Mouse (Mus musculus): Measurements from ENCODE around the gene Hoxc11.

Gene Hoxc11

DNA sequence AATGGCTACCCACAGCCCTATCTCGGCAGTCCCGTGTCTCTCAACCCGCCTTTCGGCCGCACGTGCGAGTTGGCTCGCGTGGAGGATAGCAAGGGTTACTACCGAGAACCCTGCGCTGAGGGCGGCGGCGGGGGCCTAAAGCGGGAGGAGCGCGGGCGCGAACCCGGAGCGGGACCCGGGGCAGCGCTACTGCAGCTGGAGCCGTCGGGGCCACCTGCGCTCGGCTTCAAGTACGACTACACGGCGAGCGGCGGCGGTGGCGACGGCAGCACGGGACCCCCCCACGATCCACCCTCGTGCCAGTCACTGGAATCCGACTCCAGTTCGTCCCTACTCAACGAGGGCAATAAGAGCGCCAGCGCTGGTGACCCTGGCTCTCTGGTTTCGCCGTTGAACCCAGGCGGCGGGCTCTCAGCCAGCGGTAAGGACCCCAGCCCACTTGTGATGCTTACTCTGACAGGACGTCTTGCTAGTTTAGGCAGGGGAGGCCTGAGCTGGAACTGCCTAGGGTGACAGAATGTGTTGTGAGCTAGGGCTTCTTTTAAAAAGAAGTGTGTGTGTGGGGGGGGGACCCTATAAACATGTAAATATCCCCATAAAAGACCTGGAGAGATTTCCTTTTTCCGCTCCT lies 17.1 kb upstream of the Hoxc11 start:
- DNase-seq, result no peak

DNA sequence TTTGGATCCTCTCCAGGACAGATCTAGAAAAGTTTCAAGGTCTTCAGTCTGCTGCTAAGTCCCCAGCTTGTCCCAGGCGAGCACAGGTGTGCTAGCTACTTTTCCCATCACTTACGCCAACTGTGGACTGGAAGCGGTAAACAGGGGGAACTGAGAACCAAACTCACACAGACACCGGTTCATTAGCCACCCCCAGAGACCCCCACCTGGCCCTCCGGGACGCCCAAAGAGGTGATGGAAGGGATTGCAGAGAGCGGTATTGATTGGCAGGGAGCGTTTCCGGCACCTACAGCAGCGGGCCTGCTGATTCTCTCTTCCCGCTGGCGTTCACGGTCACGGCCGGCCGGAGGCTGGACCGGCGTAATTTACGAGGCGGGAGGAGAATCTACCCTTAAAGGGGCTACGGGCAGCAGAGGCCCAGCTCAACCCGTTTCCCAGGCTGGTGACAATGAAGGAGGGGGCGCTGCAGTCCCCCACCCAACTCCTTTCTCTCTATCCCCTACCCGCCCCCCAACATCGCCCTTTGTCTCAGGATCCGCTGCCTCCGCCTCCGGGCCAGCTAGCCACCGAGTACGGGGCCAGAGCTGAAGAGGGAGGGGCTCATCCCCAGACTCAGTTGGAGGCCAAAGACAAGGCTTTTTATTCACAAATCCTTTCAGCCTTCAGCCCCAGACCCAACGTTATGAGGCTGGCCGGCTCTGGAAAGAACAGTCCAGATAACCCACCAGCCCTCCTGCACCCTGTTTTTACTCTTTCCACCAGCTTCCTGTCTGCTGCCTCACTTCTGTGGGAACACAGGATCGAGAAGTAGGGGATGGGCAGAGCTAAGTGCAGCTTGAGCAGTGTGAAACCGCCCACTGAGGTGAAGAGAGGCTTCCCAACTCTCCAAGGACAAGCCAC lies 14.7 kb upstream of the Hoxc11 start:
- no peak for DNase-seq

DNA sequence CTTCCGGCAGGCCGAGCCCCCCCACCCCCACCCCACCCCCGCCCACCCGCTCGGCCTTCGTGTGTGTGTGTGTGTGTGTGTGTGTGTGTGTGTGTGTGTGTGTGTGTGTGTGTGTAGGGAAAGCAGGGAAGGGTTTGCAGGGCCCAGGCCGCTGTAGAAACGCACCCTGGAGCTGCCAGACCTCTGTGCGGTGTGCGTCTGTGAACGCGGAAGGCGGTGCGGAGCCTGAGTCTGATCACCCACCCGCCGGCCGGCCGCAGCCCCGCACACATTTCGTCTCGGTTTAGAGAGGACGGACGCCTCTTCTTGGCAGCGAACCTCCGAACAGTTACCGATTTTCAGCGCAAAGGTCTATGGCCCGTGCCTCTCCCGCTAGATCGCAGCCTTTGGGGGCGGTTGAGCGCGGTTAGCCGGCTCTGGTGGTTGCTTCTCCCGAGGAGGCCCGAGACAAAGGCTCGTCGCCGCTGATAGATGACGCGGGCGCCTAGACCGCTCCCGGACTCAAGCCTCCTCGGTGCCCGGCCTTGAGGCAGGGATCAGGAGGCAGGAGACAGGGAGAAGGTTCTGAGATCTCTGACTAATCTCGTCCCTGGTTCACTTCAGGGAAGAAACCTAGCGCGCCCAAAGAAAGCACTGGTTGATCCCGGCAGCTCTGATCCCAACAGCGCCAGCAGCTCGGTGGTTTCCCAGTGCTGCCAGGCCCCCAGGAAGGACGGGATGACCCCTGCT lies 11.3 kb upstream of the Hoxc11 start:
- DNase-seq, result no peak

DNA sequence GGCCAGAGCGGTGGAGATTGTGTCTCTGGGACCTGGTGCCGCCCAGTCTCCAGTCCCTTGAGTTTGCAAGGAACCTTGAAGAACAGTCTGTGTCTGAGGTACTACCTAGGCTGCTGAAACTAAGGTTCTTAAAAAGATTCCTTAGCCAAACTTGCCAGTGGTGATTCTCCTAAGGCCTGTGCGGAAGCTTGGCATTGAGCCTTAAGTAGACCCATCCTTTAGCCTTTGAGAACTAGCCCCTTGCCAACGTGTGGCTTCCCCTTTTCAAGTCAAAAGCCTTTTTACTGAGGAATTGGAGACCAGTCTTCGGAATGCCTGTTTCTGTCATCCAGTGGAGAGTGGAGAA lies 10.8 kb upstream of the Hoxc11 start:
- DNase-seq, result no peak

DNA sequence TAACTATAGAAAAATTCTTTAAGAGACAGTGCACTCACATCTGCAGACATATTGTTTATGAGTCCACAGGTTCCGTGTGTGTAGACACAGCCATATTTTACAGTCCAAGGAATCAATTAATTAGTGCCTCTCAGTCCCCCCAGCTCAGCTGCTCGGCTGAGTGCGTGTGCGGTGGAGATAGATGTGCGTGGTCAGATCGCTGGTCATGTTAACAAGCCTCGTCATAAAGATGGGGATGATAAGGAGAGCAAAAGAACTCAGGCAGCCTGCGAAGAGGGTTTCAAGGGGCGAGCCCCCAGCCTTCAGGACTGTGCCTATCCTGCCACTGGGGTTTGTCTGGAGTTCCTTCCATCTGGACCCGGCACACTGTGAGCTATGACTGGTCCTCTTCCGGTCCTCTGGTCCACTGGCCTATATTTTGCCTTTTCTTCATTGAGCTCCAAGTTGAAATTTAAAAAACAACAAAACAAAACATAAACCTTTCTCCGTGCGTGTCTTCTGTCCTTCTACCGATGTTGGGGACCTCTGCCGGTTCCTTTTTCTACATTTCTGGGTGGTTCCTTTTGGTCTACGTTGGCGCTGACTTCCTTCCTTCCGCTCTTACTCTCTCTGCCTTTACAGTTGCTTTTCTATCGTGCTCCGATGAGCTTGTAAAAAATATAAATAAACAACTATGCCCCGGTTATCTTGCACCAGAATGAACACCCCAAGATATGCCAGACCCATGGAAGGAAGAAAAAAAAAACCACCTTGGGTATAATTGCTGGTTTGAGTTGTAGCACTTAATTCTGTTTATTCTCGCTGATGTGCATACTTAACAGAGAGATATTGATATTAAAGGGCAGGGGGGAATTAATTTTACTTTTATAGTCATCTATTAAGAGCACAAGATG lies 8.8 kb upstream of the Hoxc11 start:
- DNase-seq, result no peak

DNA sequence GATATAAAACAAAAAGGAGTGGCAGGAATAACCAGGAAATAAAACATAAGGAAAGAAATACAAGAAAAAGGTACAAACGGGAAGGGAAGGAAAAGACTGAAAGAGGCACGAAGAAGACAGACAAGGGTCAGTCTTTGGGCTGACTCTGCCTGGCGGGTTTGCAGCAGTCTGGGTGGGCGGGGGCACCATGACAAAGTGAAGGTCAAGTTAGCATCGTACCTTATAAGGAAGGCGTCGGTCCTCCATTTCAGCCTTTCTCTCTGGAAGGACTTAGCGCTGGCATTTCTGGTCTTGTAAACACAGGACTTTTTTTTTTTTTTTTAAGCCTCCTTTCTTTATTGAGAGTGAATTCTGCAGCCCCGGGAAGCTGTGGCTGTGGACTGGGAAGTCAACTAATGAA lies 7.0 kb upstream of the Hoxc11 start:
- no peak for DNase-seq

DNA sequence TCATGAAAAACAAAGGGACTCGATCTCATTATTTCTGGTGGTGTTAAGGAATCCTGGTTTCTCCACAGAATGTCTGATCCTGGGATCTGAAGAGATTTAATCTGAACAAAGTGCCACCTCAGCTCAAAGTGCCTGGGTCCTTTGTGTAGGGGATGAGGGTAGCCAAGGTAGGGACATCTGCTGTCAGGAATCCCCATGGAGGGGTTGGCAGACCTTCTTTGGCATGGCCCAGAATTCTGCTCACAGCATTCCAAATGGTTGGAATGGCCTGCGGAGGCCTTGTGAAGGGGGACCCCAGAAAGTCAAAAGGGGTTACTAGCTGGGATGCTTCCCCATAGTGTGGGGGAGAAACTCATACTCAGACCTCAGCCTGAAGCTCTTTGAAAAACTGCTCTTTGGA lies 5.4 kb upstream of the Hoxc11 start:
- no peak for DNase-seq

DNA sequence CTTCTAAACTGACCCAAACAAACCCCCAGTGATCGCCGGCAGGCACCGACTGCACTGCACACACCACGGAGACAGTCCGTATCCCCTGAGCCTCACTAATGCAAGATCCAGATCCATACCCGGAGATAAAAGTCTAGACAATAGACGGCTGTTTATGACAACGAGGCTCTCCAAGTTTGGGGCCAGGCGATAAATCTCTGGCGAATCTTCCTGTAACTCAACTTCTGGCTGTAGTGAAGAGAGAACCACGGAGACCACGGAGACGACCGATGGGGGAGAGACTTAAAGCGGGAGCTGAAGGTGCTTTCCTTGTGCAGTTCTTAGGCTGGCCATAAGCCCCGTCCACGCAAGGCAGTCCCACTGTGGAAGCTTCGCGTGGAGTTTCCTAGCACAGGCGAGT lies 4.5 kb upstream of the Hoxc11 start:
- no peak for DNase-seq

DNA sequence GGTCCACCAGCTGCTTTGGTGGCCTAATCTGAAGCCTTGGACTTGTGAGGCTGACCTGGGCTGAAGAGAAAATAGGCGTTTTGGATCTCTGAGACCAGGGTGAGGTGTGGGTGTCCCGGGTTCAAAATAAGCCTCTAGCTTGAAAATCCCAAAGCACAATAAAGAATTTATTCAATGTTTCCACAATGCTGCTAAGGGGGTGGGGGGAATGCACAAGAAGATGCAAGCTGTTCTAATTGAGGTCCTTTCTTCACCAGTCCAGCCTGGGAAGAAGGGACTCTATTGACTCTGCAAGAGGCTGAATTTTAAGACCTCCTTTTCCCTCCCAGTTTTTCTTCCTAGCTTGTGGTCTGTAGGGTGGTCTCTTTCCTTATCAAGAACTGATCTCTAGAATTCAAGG lies 3.4 kb upstream of the Hoxc11 start:
- DNase-seq, result no peak

DNA sequence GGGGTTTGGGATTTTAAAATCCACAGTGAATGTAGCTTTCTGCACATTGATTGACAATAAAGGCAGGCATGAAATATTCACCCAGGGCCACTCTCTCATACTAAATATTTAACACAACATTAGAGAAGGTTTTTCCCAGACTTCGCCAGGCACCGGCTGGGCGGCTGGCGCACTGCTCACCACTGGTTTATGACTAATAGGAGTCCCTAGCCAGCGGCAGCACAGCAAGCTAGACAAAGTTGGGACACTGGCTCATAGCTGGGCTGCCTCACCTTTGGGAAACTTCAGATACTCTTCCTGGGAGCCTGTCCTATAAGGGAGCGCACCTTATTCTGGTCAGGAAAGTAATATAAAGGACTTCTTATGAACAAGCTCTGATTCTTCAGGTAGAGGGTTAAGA lies 666 bp upstream of the Hoxc11 start:
- DNase-seq, result no peak

DNA sequence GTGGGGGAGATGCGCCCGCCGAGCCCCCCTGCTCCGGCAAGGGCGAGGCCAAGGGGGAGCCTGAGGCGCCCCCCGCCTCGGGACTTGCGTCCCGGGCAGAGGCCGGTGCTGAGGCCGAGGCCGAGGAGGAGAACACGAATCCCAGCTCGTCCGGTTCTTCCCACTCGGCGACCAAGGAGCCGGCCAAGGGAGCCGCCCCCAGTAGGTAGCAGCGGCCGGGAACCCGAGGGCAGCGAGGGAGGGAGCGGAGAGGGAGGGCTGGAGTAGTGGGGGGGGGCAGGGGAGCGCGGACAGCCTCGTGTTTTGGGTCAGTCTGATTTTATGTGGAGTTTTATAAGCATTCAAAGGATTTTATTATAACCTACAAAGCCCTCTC lies 768 bp downstream of the Hoxc11 start:
- no peak for DNase-seq

DNA sequence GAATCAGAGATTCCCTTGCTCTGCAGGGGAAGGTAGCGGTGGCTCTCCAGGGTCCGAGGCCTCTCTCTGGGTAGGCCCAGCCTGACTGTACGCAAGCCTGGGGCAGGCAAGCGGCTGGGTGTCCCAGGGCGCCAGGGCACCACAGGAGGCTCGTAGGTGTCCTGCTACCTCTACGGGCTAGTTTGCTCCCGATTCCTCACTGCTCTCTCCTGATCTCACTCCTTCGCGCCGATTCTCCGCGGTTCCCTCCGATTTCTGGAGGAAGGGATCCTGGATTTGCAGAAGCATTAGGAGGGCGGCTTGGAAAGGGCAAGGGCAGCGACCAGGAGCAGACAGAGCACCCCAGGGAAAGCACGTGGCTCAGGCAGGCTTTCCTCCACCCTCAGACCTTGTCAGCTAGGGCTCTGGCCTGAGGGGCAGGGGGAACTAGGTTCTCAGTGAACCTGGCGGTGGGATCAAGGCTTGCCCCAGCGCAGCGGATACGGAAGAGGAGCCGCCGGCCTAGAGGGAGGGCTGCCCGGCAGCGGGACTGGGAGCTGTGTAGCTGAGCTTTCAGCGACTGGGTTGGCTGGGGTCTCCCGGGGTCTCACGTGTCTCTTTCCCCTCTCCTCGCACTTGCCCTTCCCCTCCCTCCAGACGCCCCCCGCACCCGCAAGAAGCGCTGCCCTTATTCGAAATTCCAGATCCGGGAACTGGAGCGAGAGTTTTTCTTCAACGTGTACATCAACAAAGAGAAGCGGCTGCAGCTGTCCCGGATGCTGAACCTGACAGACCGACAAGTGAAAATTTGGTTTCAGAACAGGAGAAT lies 1.8 kb downstream of the Hoxc11 start:
- DNase-seq, result no peak

DNA sequence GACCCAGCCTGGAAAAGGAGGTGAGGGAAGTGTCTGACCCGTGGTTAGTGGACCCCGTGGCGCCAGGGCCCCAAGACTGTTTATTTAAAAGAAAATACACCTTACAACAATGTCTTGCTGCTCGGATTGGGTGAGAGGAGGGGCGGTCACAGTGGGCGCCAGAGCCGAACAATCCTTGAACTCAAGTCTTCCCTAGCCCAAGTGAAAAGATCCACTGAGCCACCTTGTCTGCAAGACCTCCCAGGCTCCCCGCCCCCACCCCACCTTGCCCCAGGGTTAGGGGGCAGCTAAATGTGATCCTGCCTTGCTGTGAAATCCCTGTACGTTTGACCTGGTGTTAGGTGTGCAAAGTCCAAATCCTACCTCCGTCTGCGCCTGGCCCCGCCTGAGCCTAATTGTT lies 2.7 kb downstream of the Hoxc11 start:
- DNase-seq, result no peak

DNA sequence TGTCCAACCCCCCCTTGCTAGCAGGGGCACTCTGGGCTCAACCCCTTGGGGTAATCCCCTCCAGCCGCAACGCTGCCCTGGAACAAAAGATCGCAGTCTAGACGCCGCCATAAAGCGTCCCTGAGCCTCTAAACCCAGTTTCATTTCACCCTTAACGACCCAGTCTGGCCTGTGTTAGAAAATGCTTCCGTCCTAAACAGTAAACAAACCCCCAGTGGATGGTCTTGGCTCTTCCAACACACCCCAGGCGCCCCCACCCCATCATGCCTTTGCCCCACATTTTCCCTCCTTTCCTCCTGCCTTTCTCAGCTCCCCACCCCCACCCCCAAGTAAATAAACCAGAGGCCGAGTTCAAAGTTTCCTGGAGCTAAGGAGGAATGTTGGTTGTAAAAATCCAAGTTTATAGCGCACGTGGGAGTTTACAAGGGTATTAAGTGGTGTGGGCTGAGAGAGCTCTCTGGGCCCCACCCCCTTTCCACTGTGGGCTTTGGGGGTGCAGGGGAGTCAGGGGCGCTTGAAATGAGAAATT lies 5.5 kb downstream of the Hoxc11 start:
- no peak for DNase-seq

DNA sequence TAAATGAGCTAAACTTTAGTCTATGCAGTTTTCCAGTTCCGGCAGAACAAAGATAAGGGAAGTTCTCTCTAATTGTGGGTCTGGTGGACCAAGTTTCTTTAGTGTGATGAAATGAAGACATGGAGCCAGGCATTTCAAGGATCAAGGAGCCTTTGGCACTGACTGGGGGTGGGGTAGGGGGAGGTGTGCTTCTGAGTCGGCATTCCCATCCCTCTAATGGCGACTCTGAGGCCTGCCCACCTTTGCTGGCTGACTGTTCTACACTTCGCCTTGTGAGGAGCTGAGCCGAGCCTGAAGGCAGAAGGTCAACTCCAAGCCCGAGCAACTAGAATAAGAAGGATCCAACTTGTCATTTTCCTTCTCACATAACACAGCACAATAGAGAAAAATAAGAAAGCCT lies 7.5 kb downstream of the Hoxc11 start:
- no peak for DNase-seq

DNA sequence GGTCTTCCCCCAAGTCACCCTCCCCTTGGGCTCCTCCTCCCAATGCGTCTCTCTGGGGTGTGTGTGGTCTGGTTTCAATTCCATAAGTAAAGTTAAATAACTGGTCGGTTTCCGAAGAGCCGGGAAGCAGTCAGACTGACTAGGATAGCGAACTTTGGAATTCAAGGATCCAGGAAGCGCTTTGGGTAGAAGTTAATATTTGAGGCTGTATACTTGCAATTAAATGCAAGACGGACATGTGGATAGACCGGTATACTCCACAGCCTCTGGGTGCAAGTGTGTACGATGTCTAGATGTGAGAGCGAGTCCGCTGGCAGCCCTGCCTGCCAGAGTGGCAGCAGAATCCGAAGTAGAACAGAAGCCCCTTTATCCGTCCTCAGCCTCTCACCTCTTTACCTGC lies 8.3 kb downstream of the Hoxc11 start:
- DNase-seq, result no peak

DNA sequence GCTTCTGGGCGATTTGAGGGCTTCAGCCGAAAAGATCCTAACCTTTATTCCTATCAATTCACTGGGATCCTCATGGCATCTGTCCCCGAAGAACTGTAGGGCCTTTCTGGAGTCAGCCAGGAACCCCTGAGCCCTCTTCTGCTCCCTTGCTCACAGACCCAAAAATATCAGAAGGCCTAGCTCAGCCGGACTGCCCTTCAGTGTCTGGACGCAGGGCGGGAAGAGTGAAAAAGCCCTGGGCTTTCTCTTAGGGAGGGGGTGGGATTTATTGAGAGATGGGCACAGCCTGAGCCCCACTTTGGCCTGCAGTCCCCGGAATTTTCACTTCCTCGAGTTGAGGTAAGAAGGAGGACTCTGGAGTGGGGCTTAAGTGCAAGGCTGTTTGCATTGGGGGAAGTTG lies 9.0 kb downstream of the Hoxc11 start:
- DNase-seq, result no peak

DNA sequence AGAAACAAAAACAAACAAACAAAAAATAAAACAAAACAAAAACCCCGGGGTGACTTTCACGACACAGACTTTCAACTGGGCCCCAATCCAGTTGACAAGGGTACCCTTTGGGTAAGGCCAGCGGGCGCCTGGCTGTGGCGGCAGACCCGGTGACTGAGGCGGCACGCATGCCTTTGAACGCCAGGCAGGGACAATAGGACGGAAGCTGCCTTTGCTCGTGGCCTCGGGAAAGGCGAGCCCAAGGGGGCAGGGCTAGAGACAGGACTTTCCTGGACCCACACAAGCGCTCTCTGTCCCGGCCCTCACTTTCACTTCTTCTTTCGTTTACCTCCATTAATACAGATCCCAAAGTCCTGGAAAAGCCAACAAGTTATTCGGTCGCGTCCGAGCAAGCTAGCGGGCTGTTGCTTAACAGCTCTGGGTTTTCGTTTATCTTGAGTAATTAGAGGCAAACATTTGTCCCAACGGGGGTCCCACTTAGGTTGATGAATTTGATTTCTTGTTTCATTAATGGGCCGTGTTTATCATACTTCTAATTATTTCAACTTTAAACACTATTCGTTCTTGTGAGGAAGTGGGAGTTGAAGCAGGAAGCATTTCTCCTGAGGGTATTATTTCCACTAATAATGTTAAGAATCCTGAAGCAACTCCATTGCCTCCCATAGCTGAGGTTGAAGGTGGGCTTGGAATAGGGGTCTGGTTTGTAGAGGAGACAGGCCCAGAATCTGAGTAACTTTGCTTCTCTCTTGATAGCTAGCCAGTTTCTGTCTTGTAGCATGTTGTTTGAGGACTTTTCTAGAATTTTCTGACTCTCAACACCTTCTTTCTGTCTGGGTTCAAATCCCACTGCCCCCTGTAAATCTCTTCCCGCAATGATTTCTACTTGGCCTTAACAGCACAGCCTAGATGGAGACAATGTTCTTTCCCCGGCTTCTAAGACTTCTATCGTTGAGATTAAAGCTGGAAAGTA lies 9.7 kb downstream of the Hoxc11 start:
- no peak for DNase-seq

DNA sequence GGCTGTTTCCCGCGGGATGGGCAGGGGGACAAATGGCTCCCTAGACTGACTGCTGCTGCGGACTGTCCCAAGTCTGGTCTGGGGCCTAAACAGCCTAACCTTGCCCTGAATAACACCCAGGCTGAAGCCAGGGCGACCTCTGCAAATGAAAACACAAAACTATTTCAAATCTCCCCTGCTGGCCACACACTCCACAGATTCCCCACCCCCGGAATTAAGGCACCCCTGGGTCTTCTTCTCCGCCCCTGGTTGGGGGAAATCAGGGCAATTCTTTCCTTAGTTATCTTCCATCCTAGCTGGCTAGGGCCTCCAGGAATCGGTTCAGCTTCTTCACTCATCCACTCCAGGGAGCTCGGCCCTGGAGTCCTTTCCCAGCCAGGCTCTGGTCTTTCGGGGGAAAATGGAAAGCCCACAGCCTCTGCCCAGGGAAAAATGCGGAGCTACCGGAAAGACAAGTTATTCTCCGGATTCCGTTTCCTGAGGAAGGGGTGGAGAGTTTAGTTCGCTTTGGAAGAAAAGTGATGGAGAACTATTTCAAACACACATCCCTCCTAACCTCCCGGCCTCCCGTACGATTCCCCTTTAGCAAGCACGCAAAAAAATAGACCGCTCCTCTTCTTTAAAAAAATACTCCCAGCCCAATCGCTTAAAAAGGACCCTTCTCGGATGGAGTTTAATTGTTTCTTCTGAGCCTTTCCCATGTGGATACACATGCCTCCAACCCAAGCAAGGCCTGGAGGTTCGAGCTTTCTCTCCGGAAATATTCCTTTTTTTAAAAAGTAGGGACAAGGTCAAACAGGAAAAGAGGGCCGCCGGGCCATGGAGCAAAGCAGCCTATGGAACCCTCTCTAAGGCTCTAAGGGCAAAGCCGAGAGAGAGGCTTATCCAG lies 11.0 kb downstream of the Hoxc11 start:
- DNase-seq, result no peak

Measured in right cerebral cortex, postnatal 25 days (tissue).